Mouse (Mus musculus) lung, postnatal 0 days (tissue): ENCODE measurements at regions not wholly inside any gene's neighbourhood (a gene's known extent, or its start where the extent isn't known, plus 50 kb on each side); places are given as distances from the start of the nearest gene placed in this dataset.

Experiments used
- ATAC-seq: fragments of 200-750 bp; cut with Nextera tagmentation; 2 replicates; pipeline ENCODE4 v1.8.0; 2017; ENCODE audit warnings: moderate library complexity
- DNase-seq: peaks from one replicate; pipeline ENCODE4 v3.0.0-alpha.2; 2016; ENCODE audit warnings: low spot score
- H3K27ac ChIP-seq: fragments of 300-500 bp; sonication (generic); 2 replicates; pipeline ENCODE4 v1.5.1; 2014; ENCODE audit warnings: antibody characterized with exemption, mild to moderate bottlenecking, low read length, mixed read lengths
- H3K27me3 ChIP-seq: fragments of 300-500 bp; sonication (generic); replicated peaks from 2 replicates; pipeline ENCODE4 v1.6.1; 2014; ENCODE audit warnings: low read length, mixed read lengths; ENCODE audit not compliant: insufficient read depth
- H3K36me3 ChIP-seq: fragments of 300-500 bp; sonication (generic); 2 replicates; pipeline ENCODE4 v1.6.1; 2014; ENCODE audit warnings: low read length, mixed read lengths; ENCODE audit not compliant: insufficient read depth
- H3K4me1 ChIP-seq: fragments of 300-500 bp; sonication (generic); 2 replicates; pipeline ENCODE4 v1.6.1; 2014; ENCODE audit warnings: antibody characterized with exemption, low read depth, low read length, mixed read lengths; ENCODE audit not compliant: insufficient read depth
- H3K4me2 ChIP-seq: fragments of 300-500 bp; sonication (generic); replicated peaks from 2 replicates; pipeline ENCODE4 v1.6.1; 2014; ENCODE audit warnings: low read depth, mild to moderate bottlenecking, low read length, moderate library complexity, mixed read lengths
- H3K4me3 ChIP-seq: fragments of 300-500 bp; sonication (generic); 2 replicates; pipeline ENCODE4 v1.5.1; 2014; ENCODE audit warnings: low read depth, low read length
- H3K9ac ChIP-seq: fragments of 300-500 bp; sonication (generic); replicated peaks from 2 replicates; pipeline ENCODE4 v1.6.1; 2014; ENCODE audit warnings: low read depth, mild to moderate bottlenecking
- H3K9me3 ChIP-seq: fragments of 300-500 bp; sonication (generic); 2 replicates; pipeline ENCODE4 v1.6.1; 2016; ENCODE audit warnings: low read length, mixed read lengths
- CTCF ChIP-seq: IDR thresholded peaks from 2 replicates; pipeline ENCODE4 v1.5.1; 2016; ENCODE audit warnings: antibody characterized with exemption, mild to moderate bottlenecking
- EP300 ChIP-seq: IDR thresholded peaks from 2 replicates; pipeline ENCODE4 v1.6.1; 2016; ENCODE audit warnings: antibody characterized with exemption, mild to moderate bottlenecking, control low read depth
- WGBS: fragments of 180-500 bp; shearing (Covaris S2); extraction: QIAGEN DNeasy Blood & Tissue Kit; methylation state at CpG from one replicate; pipeline ENCODE4 v1.1.7; 2014; 5-methylcytosine and 5-hydroxymethylcytosine counted together

GRCm38 (mm10) chr4:47610913-47611312, 136.5 kb downstream of the Sec61b start:
- TF ChIP-seq EP300: no peak
- TF ChIP-seq CTCF: no peak
- Histone ChIP-seq H3K27me3 (no peaks in the 10 kb centered on the region), H3K4me3 (no peak overlapping the region), H3K27ac (no peak overlapping the region), H3K36me3 (no peaks in the 10 kb centered on the region), H3K9me3 (no peaks in the 10 kb centered on the region), H3K9ac (no peak overlapping the region), H3K4me1 (no peaks in the 10 kb centered on the region), H3K4me2 (no peak overlapping the region)
- DNase-seq: no peak
- ATAC-seq: no peak
- 37% methylated on average over 5 of the region's 5 CpGs for WGBS

- Histone ChIP-seq H3K4me2 (no peak overlapping the region), H3K4me3 (no peak overlapping the region), H3K9me3 (no peaks in the 10 kb centered on the region), H3K9ac (no peak overlapping the region), H3K4me1 (no peaks in the 10 kb centered on the region), H3K27me3 (no peaks in the 10 kb centered on the region), H3K27ac (no peak overlapping the region), H3K36me3 (no peaks in the 10 kb centered on the region)
- DNase-seq: no peak
- no peak for TF ChIP-seq CTCF
- no peak for TF ChIP-seq EP300
- no peak for ATAC-seq
- WGBS: 86% methylated on average over 3 of the region's 3 CpGs
Measured at GRCm38 (mm10) chr4:47616525-47616924, 142.1 kb downstream of the Sec61b start.

GRCm38 (mm10) chr4:47620700-47621099, 146.2 kb downstream of the Sec61b start:
- WGBS: 74% methylated on average over 3 of the region's 3 CpGs
- Histone ChIP-seq H3K9ac (no peak overlapping the region), H3K27ac (no peak overlapping the region), H3K4me1 (no peaks in the 10 kb centered on the region), H3K27me3 (no peaks in the 10 kb centered on the region), H3K4me2 (no peak overlapping the region), H3K4me3 (no peak overlapping the region), H3K9me3 (no peaks in the 10 kb centered on the region), H3K36me3 (no peaks in the 10 kb centered on the region)
- ATAC-seq (no peak), DNase-seq (no peak)
- TF ChIP-seq EP300: no peak
- TF ChIP-seq CTCF: no peak

- no peaks in the 10 kb centered on the region for H3K9me3 ChIP-seq
- H3K4me1 ChIP-seq: no peaks in the 10 kb centered on the region
- ATAC-seq: no peak
- H3K9ac ChIP-seq: no peak overlapping the region
- TF ChIP-seq CTCF (no peak), EP300 (no peak)
- H3K4me2 ChIP-seq: no peak overlapping the region
- H3K27ac ChIP-seq: no peak overlapping the region
- H3K36me3 ChIP-seq: no peaks in the 10 kb centered on the region
- no peak for DNase-seq
- H3K27me3 ChIP-seq: no peaks in the 10 kb centered on the region
- no peak overlapping the region for H3K4me3 ChIP-seq
- 82% methylated on average over 13 of the region's 13 CpGs for WGBS
Measured at GRCm38 (mm10) chr4:47622851-47623743, 148.6 kb downstream of the Sec61b start.

- no peak overlapping the region for H3K4me2 ChIP-seq
- no peaks in the 10 kb centered on the region for H3K9me3 ChIP-seq
- 37% methylated on average over 8 of the region's 8 CpGs for WGBS
- no peak overlapping the region for H3K9ac ChIP-seq
- no peaks in the 10 kb centered on the region for H3K4me1 ChIP-seq
- ATAC-seq: no peak; the same call in 1 of the 2 replicates
- no peak for TF ChIP-seq EP300
- no peak for TF ChIP-seq CTCF
- H3K4me3 ChIP-seq: no peak overlapping the region
- no peaks in the 10 kb centered on the region for H3K27me3 ChIP-seq
- no peak for DNase-seq
- H3K36me3 ChIP-seq: no peaks in the 10 kb centered on the region
- H3K27ac ChIP-seq: no peak overlapping the region
Measured at GRCm38 (mm10) chr4:47630006-47630405, 155.5 kb downstream of the Sec61b start.

- no peak overlapping the region for H3K4me3 ChIP-seq
- no peaks in the 10 kb centered on the region for H3K36me3 ChIP-seq
- no peak overlapping the region for H3K4me2 ChIP-seq
- DNase-seq: no peak
- TF ChIP-seq CTCF: no peak
- no peak for TF ChIP-seq EP300
- no peaks in the 10 kb centered on the region for H3K4me1 ChIP-seq
- no peak overlapping the region for H3K9ac ChIP-seq
- no peaks in the 10 kb centered on the region for H3K9me3 ChIP-seq
- no peak overlapping the region for H3K27ac ChIP-seq
- H3K27me3 ChIP-seq: no peaks in the 10 kb centered on the region
- no peak for ATAC-seq
- 63% methylated on average over 1 of the region's 1 CpGs for WGBS
Measured at GRCm38 (mm10) chr4:47630427-47630826, 156.0 kb downstream of the Sec61b start.
